Mouse (Mus musculus) lung, adult 2 months (tissue): ENCODE data around the gene Tnfrsf19.

ENCODE experiments used
- CTCF ChIP-seq: fragments of 200-500 bp; IDR thresholded peaks from 2 replicates; pipeline ENCODE4 v1.5.1; 2011; ENCODE audit warnings: mild to moderate bottlenecking, low read length, control low read depth; ENCODE audit not compliant: insufficient read depth
- POLR2A ChIP-seq: fragments of 200-500 bp; IDR thresholded peaks from 2 replicates; pipeline ENCODE4 v1.6.1; 2011; ENCODE audit warnings: low read depth, mild to moderate bottlenecking, control low read depth, low read length, borderline replicate concordance; ENCODE audit errors: extremely low read depth

- TF ChIP-seq POLR2A (no peak), CTCF (no peak)
Observed at GRCm38 (mm10) chr14:60976231-60976630, 70.1 kb downstream of the Tnfrsf19 start.
